Mouse (Mus musculus): Measurements from ENCODE around the gene Brk1.

- TF ChIP-seq CTCF (conservative IDR thresholded peaks at IDR 0.05; ENCODE audit: low read length) (no peak), POU5F1 (IDR thresholded peaks at IDR 0.05; ENCODE audit: borderline replicate concordance, low read length) (no peak), NANOG (IDR thresholded peaks at IDR 0.05; ENCODE audit: borderline replicate concordance, low read length) (no peak)
These were observed 1.8 kb upstream of the Brk1 start for GRCm38 (mm10) chr6:113602821-113603220.
